Mouse (Mus musculus): ENCODE measurements around the gene Adcy9.

DNA sequence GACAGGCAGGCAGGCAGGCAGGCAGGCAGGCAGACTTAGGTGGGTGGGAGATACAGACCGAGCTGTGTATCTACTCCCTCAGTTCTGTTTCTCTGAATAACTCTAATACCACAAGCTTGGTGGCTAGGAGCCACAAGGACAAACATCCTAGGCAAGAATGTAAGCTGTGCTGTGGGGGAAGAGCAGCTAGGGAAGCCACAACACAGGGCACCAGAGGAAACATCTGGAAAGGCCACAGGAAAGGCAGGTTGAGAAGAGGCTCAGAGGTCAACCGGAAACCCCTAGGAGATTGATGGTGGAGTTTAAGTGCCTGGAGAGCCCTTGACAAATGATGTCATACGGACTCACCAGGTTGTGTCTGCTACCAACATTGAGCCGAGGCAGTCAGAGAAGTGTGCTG, 16.4 kb upstream of the Adcy9 start:
- TF ChIP-seq CTCF (conservative IDR thresholded peaks at IDR 0.05; ENCODE audit: insufficient read depth, insufficient read length, low read depth, low read length) (no peak), POLR2A (IDR thresholded peaks at IDR 0.05; ENCODE audit: low read depth, low read length) (no peak)

Data from kidney, adult 2 months (tissue).